Mouse (Mus musculus) ES-E14 (cell line): Measurements from ENCODE around the gene Atp10b. TPM values are rescaled to one million over a fixed set of nuclear protein-coding genes. Genes with fewer than 3 reads are reported as not detected.

Experiments
- DNase-seq: peaks from one replicate; pipeline ENCODE4 v3.0.0-alpha.2; 2013; ENCODE audit warnings: low read depth, low spot score
- H3K27ac ChIP-seq: 2 replicates; pipeline ENCODE4 v1.5.1; 2012; ENCODE audit warnings: low read depth, mild to moderate bottlenecking, low read length, moderate library complexity, mixed read lengths; ENCODE audit not compliant: poor library complexity, insufficient read depth, severe bottlenecking
- H3K36me3 ChIP-seq: 2 replicates; pipeline ENCODE4 v1.6.1; 2012; ENCODE audit warnings: mild to moderate bottlenecking, low read length, moderate library complexity, mixed read lengths; ENCODE audit not compliant: control insufficient read depth, poor library complexity, insufficient read depth, severe bottlenecking
- H3K4me1 ChIP-seq, 2 experiments: fragments of 150-350 bp in 1 of 2; sonication (generic) in 1 of 2; 2 replicates each; pipeline ENCODE4 v1.6.1; 2012; ENCODE audit warnings: low read length in 2 of 2, mild to moderate bottlenecking in 1 of 2, mixed read lengths in 1 of 2; ENCODE audit not compliant: control insufficient read depth in 2 of 2, insufficient read depth in 2 of 2, poor library complexity in 1 of 2
- H3K4me3 ChIP-seq, 2 experiments: fragments of 150-350 bp in 1 of 2; sonication (generic) in 1 of 2; 2 replicates each; pipeline ENCODE4 v1.5.1; 2012; ENCODE audit warnings: low read length in 2 of 2, low read depth in 1 of 2, mild to moderate bottlenecking in 1 of 2, mixed read lengths in 1 of 2; ENCODE audit not compliant: insufficient read depth in 1 of 2, poor library complexity in 1 of 2, severe bottlenecking in 1 of 2
- H3K9ac ChIP-seq: 2 replicates; pipeline ENCODE4 v1.6.1; 2012; ENCODE audit warnings: low read depth, mild to moderate bottlenecking, low read length, mixed read lengths; ENCODE audit not compliant: poor library complexity, insufficient read depth, severe bottlenecking
- H3K9me3 ChIP-seq: fragments of 150-350 bp; sonication (generic); 2 replicates; pipeline ENCODE4 v1.6.1; 2012; ENCODE audit warnings: low read depth, mild to moderate bottlenecking, low read length; ENCODE audit not compliant: control insufficient read depth, insufficient read depth
- CHD2 ChIP-seq: IDR thresholded peaks from 2 replicates; pipeline ENCODE4 v1.6.1; 2014; ENCODE audit warnings: mild to moderate bottlenecking, low read depth, low read length, inconsistent platforms
- HCFC1 ChIP-seq: IDR thresholded peaks from 2 replicates; pipeline ENCODE4 v1.6.1; 2012; ENCODE audit warnings: low read length, inconsistent platforms, borderline replicate concordance; ENCODE audit not compliant: insufficient read depth
- MAFK ChIP-seq: IDR thresholded peaks from 2 replicates; pipeline ENCODE4 v1.6.1; 2014; ENCODE audit warnings: mild to moderate bottlenecking, low read depth, low read length, inconsistent platforms; ENCODE audit not compliant: insufficient read depth
- ZC3H11A ChIP-seq: IDR thresholded peaks from 2 replicates; pipeline ENCODE4 v1.6.1; 2012; ENCODE audit warnings: low read depth, mild to moderate bottlenecking, inconsistent platforms, low read length, borderline replicate concordance
- ZNF384 ChIP-seq: IDR thresholded peaks from 2 replicates; pipeline ENCODE4 v1.6.1; 2012; ENCODE audit warnings: low read depth, low read length, inconsistent platforms
- in situ Hi-C, 2 experiments: fragments of 600-800 bp; cut with MboI; formaldehyde crosslinking; loops; one replicate each; pipeline ENCODE4 v1.15.1; 2025; ENCODE audit warnings: low sequenced_read_pairs in 2 of 2, inconsistent platforms in 1 of 2; ENCODE audit not compliant: unreplicated experiment in 2 of 2
- total RNA-seq: library from RNA; depleted of rRNA; stranded (reverse); fragments of 300-350 nt; gene quantifications from 2 replicates; pipeline ENCODE4 v1.2.3, GENCODE M21; 2012

Gene Atp10b
- total RNA-seq, 1 experiment = not detected

- DNase-seq = no peak
- H3K4me1 ChIP-seq = no peaks in the 10 kb centered on the region
- no peak for TF ChIP-seq HCFC1
- no peak for TF ChIP-seq ZC3H11A
- TF ChIP-seq ZNF384 = no peak
- no peak for TF ChIP-seq MAFK
- TF ChIP-seq CHD2 = no peak
- H3K36me3 ChIP-seq = no peaks in the 10 kb centered on the region
- no peak overlapping the region for H3K27ac ChIP-seq
- H3K9me3 ChIP-seq = no peaks in the 10 kb centered on the region
- no peak overlapping the region for H3K4me3 ChIP-seq
- no peak overlapping the region for H3K9ac ChIP-seq
- in situ Hi-C loops = no loop called here
These were observed 86.8 kb downstream of the Atp10b start for GRCm38 (mm10) chr11:43236360-43237039.

GRCm38 (mm10) chr11:43239804-43240203, 90.1 kb downstream of the Atp10b start:
- no peaks in the 10 kb centered on the region for H3K4me1 ChIP-seq
- TF ChIP-seq ZC3H11A (no peak), MAFK (peak; percentile 90), CHD2 (no peak), ZNF384 (no peak), HCFC1 (no peak)
- H3K4me3 ChIP-seq = no peak overlapping the region
- no peaks in the 10 kb centered on the region for H3K36me3 ChIP-seq
- in situ Hi-C loops = no loop called here
- DNase-seq = no peak
- H3K27ac ChIP-seq = no peak overlapping the region
- no peak overlapping the region for H3K9ac ChIP-seq
- no peaks in the 10 kb centered on the region for H3K9me3 ChIP-seq

- in situ Hi-C loops = no loop called here
- H3K4me3 ChIP-seq = no peak overlapping the region
- no peaks in the 10 kb centered on the region for H3K36me3 ChIP-seq
- no peak overlapping the region for H3K9ac ChIP-seq
- TF ChIP-seq HCFC1 = no peak
- no peak for TF ChIP-seq MAFK
- TF ChIP-seq ZC3H11A = no peak
- no peak for TF ChIP-seq CHD2
- no peak for TF ChIP-seq ZNF384
- no peak overlapping the region for H3K27ac ChIP-seq
- H3K4me1 ChIP-seq = no peaks in the 10 kb centered on the region
- no peak for DNase-seq
- H3K9me3 ChIP-seq = no peaks in the 10 kb centered on the region
These were observed 103.4 kb downstream of the Atp10b start for GRCm38 (mm10) chr11:43253034-43253433.

DNA sequence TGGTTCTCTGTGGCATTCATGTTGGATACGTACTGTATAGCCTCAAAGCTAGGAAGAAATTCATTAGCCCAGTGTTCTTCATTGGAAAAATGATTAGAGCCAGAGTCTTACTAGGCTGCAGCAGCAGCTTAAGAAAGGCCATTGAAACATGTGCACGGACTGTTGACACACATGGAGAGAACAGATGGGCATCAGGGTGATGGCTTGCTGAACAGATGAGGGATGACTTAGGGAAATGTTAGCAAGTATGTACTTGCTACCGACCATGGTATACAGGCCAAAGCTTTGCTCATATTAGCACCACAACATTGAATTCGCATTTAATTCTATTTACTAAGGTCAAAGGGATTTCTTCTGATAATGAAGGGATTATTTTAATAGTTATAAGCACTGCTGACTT, 105.6 kb downstream of the Atp10b start:
- no peak overlapping the region for H3K27ac ChIP-seq
- no peak for TF ChIP-seq HCFC1
- TF ChIP-seq CHD2 = no peak
- TF ChIP-seq ZNF384 = no peak
- TF ChIP-seq MAFK = no peak
- TF ChIP-seq ZC3H11A = no peak
- no peak overlapping the region for H3K4me3 ChIP-seq
- H3K4me1 ChIP-seq = no peaks in the 10 kb centered on the region
- no peaks in the 10 kb centered on the region for H3K36me3 ChIP-seq
- H3K9me3 ChIP-seq = no peaks in the 10 kb centered on the region
- no peak for DNase-seq
- H3K9ac ChIP-seq = no peak overlapping the region
- in situ Hi-C loops = no loop called here

- no peak overlapping the region for H3K4me3 ChIP-seq
- in situ Hi-C loops = no loop called here
- no peaks in the 10 kb centered on the region for H3K4me1 ChIP-seq
- DNase-seq = no peak
- no peak for TF ChIP-seq CHD2
- TF ChIP-seq MAFK = no peak
- TF ChIP-seq ZNF384 = no peak
- no peak for TF ChIP-seq HCFC1
- no peak for TF ChIP-seq ZC3H11A
- H3K9ac ChIP-seq = no peak overlapping the region
- no peak overlapping the region for H3K27ac ChIP-seq
- no peaks in the 10 kb centered on the region for H3K9me3 ChIP-seq
- no peaks in the 10 kb centered on the region for H3K36me3 ChIP-seq
These were observed 107.6 kb downstream of the Atp10b start for GRCm38 (mm10) chr11:43257291-43257690.
